In genomic region chr9:105675941-105676340, GRCm38 (mm10) we compare ENCODE assay signal across 14 mouse cellular contexts.
"Had no signal": no experiment of that assay in that cellular context is flagged by ENCODE, and none has a peak within 500 bp of the region (broad histone marks: within the 10 kb centered on the region; RNA-seq: fewer than 3 reads in every experiment).

No protein-coding gene starts in this region.

- H3K4me2 ChIP-seq: hindbrain, embryonic 15.5 days; limb, embryonic 13.5 days; midbrain, embryonic 13.5 days; neural tube, embryonic 15.5 days had no signal

- H3K27me3 ChIP-seq: hindbrain, embryonic 15.5 days; limb, embryonic 13.5 days; midbrain, embryonic 13.5 days; neural tube, embryonic 15.5 days had no signal

- H3K4me3 ChIP-seq: hindbrain, embryonic 15.5 days; layer of hippocampus, adult 2 months; limb, embryonic 13.5 days; midbrain, embryonic 13.5 days; myocyte; neural tube, embryonic 15.5 days had no signal

- H3K27ac ChIP-seq: hindbrain, embryonic 15.5 days; layer of hippocampus, adult 2 months; limb, embryonic 13.5 days; midbrain, embryonic 13.5 days; neural tube, embryonic 15.5 days; stomach, postnatal 0 days had no signal

- DNase-seq: kidney, postnatal 10 days; kidney, postnatal 4 days; left cerebral cortex, postnatal 4 days; lung, adult 2 months; lung, postnatal 36 days; thymus, postnatal 14 days had no signal

- H3K9ac ChIP-seq: hindbrain, embryonic 15.5 days; limb, embryonic 13.5 days; midbrain, embryonic 13.5 days; neural tube, embryonic 15.5 days had no signal

- H3K9me3 ChIP-seq: hindbrain, embryonic 15.5 days; limb, embryonic 13.5 days; midbrain, embryonic 13.5 days; neural tube, embryonic 15.5 days had no signal

- ATAC-seq: lung, postnatal 0 days; midbrain, embryonic 13.5 days had no signal

- H3K4me1 ChIP-seq: limb, embryonic 13.5 days; midbrain, embryonic 13.5 days had no signal
